In the genomic region with DNA sequence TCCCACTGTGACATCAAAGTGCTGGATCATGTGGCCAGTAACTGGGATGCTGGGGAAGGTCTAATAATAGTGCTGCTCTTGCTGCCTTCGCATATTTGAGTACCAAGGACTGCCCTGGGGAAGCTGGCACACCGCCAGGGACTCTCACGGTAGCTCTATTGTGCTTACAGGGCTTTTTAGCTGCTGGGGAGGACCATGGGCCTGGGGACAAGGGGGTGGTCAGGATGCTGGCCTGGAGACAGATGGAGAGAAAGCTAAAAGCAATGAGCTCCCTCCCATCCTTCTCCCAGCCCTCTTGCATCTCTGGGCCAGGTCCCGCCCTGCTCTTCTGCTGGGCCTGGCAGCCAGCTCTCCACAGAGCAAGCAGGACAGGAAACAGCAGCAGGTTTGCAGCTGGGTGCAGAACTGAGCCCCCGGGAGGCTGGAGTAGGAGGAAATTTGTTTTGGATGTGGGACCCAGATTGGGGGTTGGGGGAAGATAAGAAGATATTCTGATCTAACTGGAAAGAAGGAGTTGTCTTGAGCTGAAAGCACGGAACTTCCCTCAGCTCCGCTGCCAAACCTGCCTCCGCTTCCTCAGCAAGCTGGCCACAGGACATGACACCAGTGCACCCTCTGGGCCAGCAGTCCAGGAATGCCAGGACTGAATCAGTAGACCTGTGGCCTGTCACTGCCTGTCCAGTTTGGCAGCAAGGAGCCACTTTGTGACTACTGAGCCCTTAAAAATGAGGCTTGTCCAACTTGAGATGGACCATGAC, we compare ENCODE assay signal across 8 mouse cellular contexts.
DNase-seq lines count a peak whose midpoint lies in the region; TF ChIP-seq lines count a peak whose summit lies in the region.

No protein-coding gene starts in this region.

- peaks cover 15% of the 10 kb centered on the region for H3K4me1 ChIP-seq in cerebellum, adult 2 months (ENCODE audit: control insufficient read depth, insufficient read depth, low read length)

- H3K27ac ChIP-seq in cerebellum, adult 2 months (ENCODE audit: insufficient read depth, low read length), result no peak overlapping the region; the same call in 1 of the 2 replicates

- H3K4me3 ChIP-seq in cerebellum, adult 2 months (replicated peaks; ENCODE audit: insufficient read depth, low read depth, low read length), result no peak overlapping the region

- no peak for TF ChIP-seq CTCF in cerebellum, adult 2 months (IDR thresholded peaks at IDR 0.05; ENCODE audit: borderline replicate concordance, insufficient read depth, low read depth, low read length)

- peak; percentile 54 for DNase-seq in adrenal gland, adult 2 months
- DNase-seq in cerebellum, adult 2 months, result peak; percentile 76 to 81
- peak; percentile 19 to 30 for DNase-seq in frontal cortex, postnatal 14 days (ENCODE audit: low spot score in 2 of 2)
- DNase-seq in heart, postnatal 4 days, result peak; percentile 87
- DNase-seq in left cerebral cortex, postnatal 14 days (ENCODE audit: low spot score in 2 of 2), result peak; percentile 40 to 44
- peak; percentile 32 for DNase-seq in neural tube, embryonic 10.5 days (ENCODE audit: extremely low spot score, low spot score)
- peak; percentile 46 for DNase-seq in testis, postnatal 14 days (ENCODE audit: low spot score)
- no peak for DNase-seq in thymus, postnatal 10 days (ENCODE audit: low spot score in 2 of 2)

- WGBS in cerebellum, adult 2 months, result 4% methylated on average over 8 of the region's 8 CpGs

- intact Hi-C loops in left cerebral cortex, postnatal 14 days (cut with DNase I), result no loop called here

- TF ChIP-seq POLR2A in cerebellum, adult 2 months (IDR thresholded peaks at IDR 0.05; ENCODE audit: borderline replicate concordance, insufficient read depth, low read length), result no peak

- H3K27me3 ChIP-seq in cerebellum, adult 2 months (ENCODE audit: control insufficient read depth, insufficient read depth, low read length), result no peaks in the 10 kb centered on the region

Comparison
In these comparisons a context has a peak if more than half of its experiments do, and no peak if none do; other contexts are left out.
1. DNase-seq: peak in adrenal gland, adult 2 months (single experiment), cerebellum, adult 2 months (2 of 2), frontal cortex, postnatal 14 days (2 of 2), heart, postnatal 4 days (single experiment), left cerebral cortex, postnatal 14 days (2 of 2), neural tube, embryonic 10.5 days (single experiment) and testis, postnatal 14 days (single experiment); none in thymus, postnatal 10 days (0 of 2).